Mouse (Mus musculus) intestine, embryonic 16.5 days (tissue): ENCODE measurements around the gene Ptpn23. TPM values are rescaled to one million over a fixed set of nuclear protein-coding genes. Genes with fewer than 3 reads are reported as not detected.
"Not testable (repeated sequence)": the region's sequence is repeated elsewhere in the genome, so short reads cannot be mapped to it uniquely, and the experiment has no call there.

Experiments used
- ATAC-seq: fragments of 200-750 bp; cut with Nextera tagmentation; 2 replicates; pipeline ENCODE4 v1.8.0; 2017; ENCODE audit warnings: moderate TSS enrichment, moderate library complexity
- H3K27ac ChIP-seq: fragments of 300-500 bp; sonication (generic); 2 replicates; pipeline ENCODE4 v1.5.1; 2014; ENCODE audit warnings: mild to moderate bottlenecking, low read length
- H3K27me3 ChIP-seq: fragments of 300-500 bp; sonication (generic); replicated peaks from 2 replicates; pipeline ENCODE4 v1.6.1; 2014; ENCODE audit warnings: low read length, control low read depth, mixed read lengths; ENCODE audit not compliant: control insufficient read depth, insufficient read depth
- H3K36me3 ChIP-seq: fragments of 300-500 bp; sonication (generic); 2 replicates; pipeline ENCODE4 v1.6.1; 2014; ENCODE audit warnings: low read length, control low read depth; ENCODE audit not compliant: control insufficient read depth, insufficient read depth
- H3K4me1 ChIP-seq: fragments of 300-500 bp; sonication (generic); 2 replicates; pipeline ENCODE4 v1.6.1; 2014; ENCODE audit warnings: low read length, control low read depth, mixed read lengths; ENCODE audit not compliant: control insufficient read depth, insufficient read depth
- H3K4me2 ChIP-seq: fragments of 300-500 bp; sonication (generic); 2 replicates; pipeline ENCODE4 v1.6.1; 2014; ENCODE audit warnings: low read depth, low read length, control low read depth
- H3K4me3 ChIP-seq: fragments of 300-500 bp; sonication (generic); 2 replicates; pipeline ENCODE4 v1.5.1; 2014; ENCODE audit warnings: mild to moderate bottlenecking, low read length
- H3K9ac ChIP-seq: fragments of 300-500 bp; sonication (generic); 2 replicates; pipeline ENCODE4 v1.6.1; 2014; ENCODE audit warnings: low read depth, low read length
- H3K9me3 ChIP-seq: fragments of 300-500 bp; sonication (generic); 2 replicates; pipeline ENCODE4 v1.6.1; 2016; ENCODE audit warnings: low read length, control low read depth; ENCODE audit not compliant: control insufficient read depth
- WGBS: fragments of 180-500 bp; shearing (Covaris S2); extraction: QIAGEN DNeasy Blood & Tissue Kit; methylation state at CpG from one replicate; pipeline ENCODE4 v1.1.7; 2014; 5-methylcytosine and 5-hydroxymethylcytosine counted together
- polyA plus RNA-seq: library from polyadenylated mRNA; unstranded; fragments of >200 nt; fragmentation: Nextera tagmentation; extraction: Ambion mirVana; gene quantifications from 2 replicates; pipeline ENCODE4 v1.2.1, GENCODE M21; 2015

Ptpn23 gene
- polyA plus RNA-seq, 1 experiment from 2014 or later, result 12.9 TPM

- Histone ChIP-seq H3K36me3 (peaks cover 33% of the 10 kb centered on the region), H3K4me1 (no peaks in the 10 kb centered on the region), H3K4me3 (no peak overlapping the region), H3K27me3 (no peaks in the 10 kb centered on the region), H3K9me3 (no peaks in the 10 kb centered on the region), H3K27ac (no peak overlapping the region), H3K4me2 (no peak overlapping the region), H3K9ac (no peak overlapping the region)
- no peak for ATAC-seq
- 94% methylated on average over 3 of the region's 3 CpGs for WGBS
Observed at GRCm38 (mm10) chr9:110390843-110391242, 17.2 kb downstream of the Ptpn23 start.

- peaks cover 39% of the 10 kb centered on the region for H3K36me3 ChIP-seq
Observed at GRCm38 (mm10) chr9:110388011-110388410, 20.0 kb downstream of the Ptpn23 start.

DNA sequence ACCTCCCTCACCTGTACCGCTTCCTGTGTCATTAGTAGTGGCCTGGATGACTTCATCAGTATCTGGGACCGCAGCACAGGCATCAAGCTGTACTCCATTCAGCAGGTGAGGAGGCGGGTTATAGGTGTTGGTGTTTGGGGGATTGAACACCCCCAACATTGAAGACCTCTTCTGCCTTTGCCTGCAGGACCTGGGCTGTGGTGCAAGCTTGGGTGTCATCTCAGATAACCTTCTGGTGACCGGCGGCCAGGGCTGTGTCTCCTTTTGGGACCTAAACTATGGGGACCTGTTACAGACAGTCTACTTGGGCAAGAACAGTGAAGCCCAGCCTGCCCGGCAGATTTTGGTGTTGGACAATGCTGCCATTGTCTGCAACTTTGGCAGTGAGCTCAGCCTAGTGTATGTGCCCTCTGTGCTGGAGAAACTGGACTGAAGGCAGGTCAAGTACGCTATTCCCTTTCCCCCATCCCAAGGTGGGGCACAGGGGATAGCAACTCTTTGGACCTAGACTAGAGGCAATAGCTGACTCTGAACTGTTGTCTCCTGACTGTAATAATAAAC lies 23.6 kb downstream of the Ptpn23 start:
- Histone ChIP-seq H3K4me1 (0 out of 2 replicates have a peak, but pooled peaks cover 2% of the 10 kb centered on the region), H3K27me3 (no peaks in the 10 kb centered on the region), H3K9me3 (no peaks in the 10 kb centered on the region), H3K36me3 (peaks cover 37% of the 10 kb centered on the region), H3K9ac (no peak overlapping the region), H3K4me3 (no peak overlapping the region), H3K4me2 (no peak overlapping the region), H3K27ac (no peak overlapping the region)
- WGBS, result 85% methylated on average over 7 of the region's 7 CpGs
- no peak for ATAC-seq

More at GRCm38 (mm10) chr9:110388011-110388410, 20.0 kb downstream of the Ptpn23 start:
- no peaks in the 10 kb centered on the region for H3K4me1 ChIP-seq
- H3K9me3 ChIP-seq, result no peaks in the 10 kb centered on the region
- WGBS, result 91% methylated on average over 7 of the region's 7 CpGs
- no peak overlapping the region for H3K4me2 ChIP-seq
- no peak overlapping the region for H3K9ac ChIP-seq
- no peak overlapping the region for H3K27ac ChIP-seq
- no peaks in the 10 kb centered on the region for H3K27me3 ChIP-seq
- no peak for ATAC-seq
- H3K4me3 ChIP-seq, result no peak overlapping the region

DNA sequence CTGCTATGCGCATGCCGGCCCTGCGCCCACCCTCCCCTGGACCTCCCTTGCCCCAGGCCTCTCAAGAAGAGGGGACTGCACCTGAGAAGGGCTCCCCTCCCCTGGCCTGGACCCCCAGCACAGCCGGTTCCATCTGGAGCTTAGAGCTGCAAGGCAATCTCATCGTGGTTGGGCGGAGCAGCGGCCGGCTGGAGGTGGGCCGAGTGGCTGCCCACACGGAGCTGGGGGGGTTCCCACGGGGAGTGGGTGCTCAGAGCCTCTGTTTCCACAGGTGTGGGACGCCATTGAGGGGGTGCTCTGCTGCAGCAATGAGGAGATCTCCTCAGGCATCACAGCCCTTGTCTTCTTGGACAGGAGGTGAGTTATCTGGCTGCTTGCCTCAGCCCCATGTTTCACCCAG lies 26.7 kb downstream of the Ptpn23 start:
- Histone ChIP-seq H3K27me3 (no peaks in the 10 kb centered on the region), H3K36me3 (peaks cover 19% of the 10 kb centered on the region), H3K4me1 (0 out of 2 replicates have a peak, but pooled peaks cover 2% of the 10 kb centered on the region), H3K9ac (no peak overlapping the region), H3K4me3 (no peak overlapping the region), H3K27ac (no peak overlapping the region), H3K9me3 (no peaks in the 10 kb centered on the region), H3K4me2 (no peak overlapping the region)
- WGBS, result 79% methylated on average over 12 of the region's 12 CpGs
- ATAC-seq, result no peak

GRCm38 (mm10) chr9:110380662-110381061 lies 27.4 kb downstream of the Ptpn23 start:
- 31% methylated on average over 21 of the region's 21 CpGs for WGBS
- H3K4me2 ChIP-seq, result 0 out of 2 replicates have a peak overlapping the region, but pooled peaks have one; percentile 4
- no peaks in the 10 kb centered on the region for H3K27me3 ChIP-seq
- 0 out of 2 replicates have a peak, but pooled peaks cover 2% of the 10 kb centered on the region for H3K4me1 ChIP-seq
- no peak overlapping the region for H3K9ac ChIP-seq
- no peaks in the 10 kb centered on the region for H3K9me3 ChIP-seq
- no peak overlapping the region for H3K27ac ChIP-seq
- ATAC-seq, result peak; percentile 67
- H3K36me3 ChIP-seq, result peaks cover 14% of the 10 kb centered on the region
- no peak overlapping the region for H3K4me3 ChIP-seq

GRCm38 (mm10) chr9:110379361-110379760 lies 28.7 kb downstream of the Ptpn23 start:
- peaks cover 8% of the 10 kb centered on the region for H3K36me3 ChIP-seq
- no peak overlapping the region for H3K4me3 ChIP-seq
- 0 out of 2 replicates have a peak, but pooled peaks cover 2% of the 10 kb centered on the region for H3K4me1 ChIP-seq
- 97% methylated on average over 8 of the region's 8 CpGs for WGBS
- no peak overlapping the region for H3K4me2 ChIP-seq
- no peak for ATAC-seq
- no peak overlapping the region for H3K9ac ChIP-seq
- no peak overlapping the region for H3K27ac ChIP-seq
- H3K9me3 ChIP-seq, result no peaks in the 10 kb centered on the region
- H3K27me3 ChIP-seq, result no peaks in the 10 kb centered on the region

- WGBS, result 82% methylated on average over 15 of the region's 15 CpGs
- H3K27ac ChIP-seq, result not testable (repeated sequence)
- peaks cover 10% of the 10 kb centered on the region for H3K36me3 ChIP-seq
Observed at GRCm38 (mm10) chr9:110377655-110378054, 30.4 kb downstream of the Ptpn23 start.

DNA sequence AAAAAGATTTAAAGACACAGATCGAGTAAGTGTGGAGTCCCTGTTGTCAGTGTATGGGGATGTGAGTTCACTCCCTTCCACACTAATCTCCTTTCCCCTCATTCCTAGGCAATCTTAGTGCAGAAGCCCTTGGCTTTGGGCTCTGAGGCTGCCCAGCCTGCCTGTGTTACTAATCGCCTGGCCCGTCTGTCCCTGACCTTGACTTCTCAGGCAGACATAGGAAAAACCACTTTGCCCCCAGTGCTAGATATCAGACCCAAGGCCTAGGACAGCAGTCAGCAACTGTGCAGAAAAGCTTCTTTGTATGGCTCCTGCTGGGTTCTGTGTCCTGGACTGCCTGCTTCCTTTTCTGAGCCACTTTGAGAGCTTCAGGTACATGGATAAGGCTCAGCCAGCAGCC lies 32.3 kb downstream of the Ptpn23 start:
- H3K4me3 ChIP-seq, result no peak overlapping the region
- H3K9ac ChIP-seq, result no peak overlapping the region
- H3K27me3 ChIP-seq, result no peaks in the 10 kb centered on the region
- no peak overlapping the region for H3K4me2 ChIP-seq
- H3K4me1 ChIP-seq, result 0 out of 2 replicates have a peak, but pooled peaks cover 1% of the 10 kb centered on the region
- no peaks in the 10 kb centered on the region for H3K9me3 ChIP-seq
- H3K36me3 ChIP-seq, result peaks cover 7% of the 10 kb centered on the region
- ATAC-seq, result no peak
- H3K27ac ChIP-seq, result no peak overlapping the region
- WGBS, result 85% methylated on average over 3 of the region's 3 CpGs

More at GRCm38 (mm10) chr9:110377655-110378054, 30.4 kb downstream of the Ptpn23 start:
- ATAC-seq, H3K27me3 ChIP-seq, H3K4me2 ChIP-seq, H3K4me3 ChIP-seq, H3K9ac ChIP-seq, H3K4me1 ChIP-seq, H3K9me3 ChIP-seq: not testable (repeated sequence)

- H3K36me3 ChIP-seq, result peaks cover 7% of the 10 kb centered on the region
- no peaks in the 10 kb centered on the region for H3K9me3 ChIP-seq
- no peak overlapping the region for H3K27ac ChIP-seq
- H3K4me3 ChIP-seq, result no peak overlapping the region
- no peaks in the 10 kb centered on the region for H3K4me1 ChIP-seq
- no peak overlapping the region for H3K9ac ChIP-seq
- no peak for ATAC-seq
- WGBS, result 93% methylated on average over 13 of the region's 13 CpGs
- H3K4me2 ChIP-seq, result no peak overlapping the region
- no peaks in the 10 kb centered on the region for H3K27me3 ChIP-seq
Observed at GRCm38 (mm10) chr9:110373871-110374270, 34.1 kb downstream of the Ptpn23 start.

DNA sequence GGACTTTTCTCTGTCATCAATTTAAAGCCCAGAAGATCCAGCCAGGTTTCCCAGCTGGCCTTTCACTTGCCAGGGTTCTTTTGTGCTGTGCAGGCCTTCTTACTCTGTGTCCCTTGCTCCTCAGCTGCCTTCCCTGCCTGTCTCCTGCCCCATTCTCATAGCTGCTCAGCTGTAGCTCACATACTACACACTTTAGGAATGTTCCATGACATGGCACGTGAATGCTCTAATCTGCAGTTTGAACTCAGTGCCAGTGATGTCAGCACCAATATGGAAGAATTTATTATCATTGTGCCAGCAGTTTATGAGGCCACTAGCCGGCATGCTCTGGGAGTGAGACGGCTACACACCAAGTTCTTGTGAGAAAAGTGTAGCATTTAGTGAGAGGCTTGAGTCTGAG lies 38.2 kb downstream of the Ptpn23 start:
- Histone ChIP-seq H3K4me1 (no peaks in the 10 kb centered on the region), H3K4me3 (no peak overlapping the region), H3K4me2 (no peak overlapping the region), H3K27me3 (no peaks in the 10 kb centered on the region), H3K9ac (no peak overlapping the region), H3K27ac (no peak overlapping the region), H3K36me3 (peaks cover 7% of the 10 kb centered on the region), H3K9me3 (no peaks in the 10 kb centered on the region)
- 86% methylated on average over 3 of the region's 3 CpGs for WGBS
- ATAC-seq, result no peak
